Mouse (Mus musculus) liver, adult (tissue): Measurements from ENCODE around the gene Ddx28.

Experiments
- GATA4 ChIP-seq: IDR thresholded peaks from 2 replicates; pipeline ENCODE4 v1.6.1; 2014; ENCODE audit warnings: mild to moderate bottlenecking, low read length; ENCODE audit not compliant: insufficient replicate concordance

The Ddx28 gene

DNA sequence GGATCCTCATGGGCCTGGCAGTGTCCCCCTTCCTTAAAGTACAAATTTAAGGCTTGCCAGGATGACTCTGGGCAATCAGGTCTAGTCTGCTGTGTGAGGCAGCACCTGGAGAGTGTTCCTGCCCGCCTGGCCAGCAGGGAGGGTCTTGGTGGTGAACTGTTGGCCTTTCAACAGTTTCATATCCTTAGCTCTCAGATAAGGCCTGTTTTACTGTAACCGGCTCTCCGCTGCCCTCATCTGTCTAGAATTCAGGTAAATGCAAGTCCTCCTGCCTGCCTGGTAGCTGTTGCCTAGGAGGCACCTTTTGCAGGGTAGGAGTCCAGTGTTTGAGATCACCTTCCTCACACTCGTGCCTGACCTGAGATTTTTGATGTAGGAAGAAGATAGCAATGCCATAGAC, 28.5 kb upstream of the Ddx28 start:
- no peak for TF ChIP-seq GATA4

GRCm38 (mm10) chr8:106039605-106040004, 27.9 kb upstream of the Ddx28 start:
- no peak for TF ChIP-seq GATA4

- no peak for TF ChIP-seq GATA4
These were observed 27.0 kb upstream of the Ddx28 start for GRCm38 (mm10) chr8:106038721-106039120.

GRCm38 (mm10) chr8:106022483-106022882, 10.8 kb upstream of the Ddx28 start:
- no peak for TF ChIP-seq GATA4

- no peak for TF ChIP-seq GATA4
These were observed 6.4 kb upstream of the Ddx28 start for GRCm38 (mm10) chr8:106018039-106018438.

DNA sequence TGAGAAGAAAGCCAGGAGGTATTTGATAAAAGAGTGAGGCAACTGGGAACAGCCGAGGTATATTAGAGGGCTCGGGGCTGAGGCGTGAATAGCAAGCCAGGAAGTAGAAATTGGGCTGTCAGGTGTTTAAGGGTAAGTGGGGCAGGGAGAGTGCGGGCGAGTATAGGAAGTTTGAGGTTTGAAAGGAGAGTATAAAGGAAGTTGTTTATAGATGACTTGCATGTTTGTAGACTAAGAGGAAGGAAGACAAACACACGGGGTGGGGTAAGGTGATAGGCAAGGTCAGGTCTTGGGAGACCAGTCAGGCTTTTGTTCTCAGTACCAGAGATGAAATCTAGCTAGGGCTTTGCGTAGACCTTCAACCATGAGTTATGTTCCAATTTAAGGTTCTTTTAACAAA, 5.4 kb upstream of the Ddx28 start:
- no peak for TF ChIP-seq GATA4

GRCm38 (mm10) chr8:106016284-106016683, 4.6 kb upstream of the Ddx28 start:
- no peak for TF ChIP-seq GATA4

DNA sequence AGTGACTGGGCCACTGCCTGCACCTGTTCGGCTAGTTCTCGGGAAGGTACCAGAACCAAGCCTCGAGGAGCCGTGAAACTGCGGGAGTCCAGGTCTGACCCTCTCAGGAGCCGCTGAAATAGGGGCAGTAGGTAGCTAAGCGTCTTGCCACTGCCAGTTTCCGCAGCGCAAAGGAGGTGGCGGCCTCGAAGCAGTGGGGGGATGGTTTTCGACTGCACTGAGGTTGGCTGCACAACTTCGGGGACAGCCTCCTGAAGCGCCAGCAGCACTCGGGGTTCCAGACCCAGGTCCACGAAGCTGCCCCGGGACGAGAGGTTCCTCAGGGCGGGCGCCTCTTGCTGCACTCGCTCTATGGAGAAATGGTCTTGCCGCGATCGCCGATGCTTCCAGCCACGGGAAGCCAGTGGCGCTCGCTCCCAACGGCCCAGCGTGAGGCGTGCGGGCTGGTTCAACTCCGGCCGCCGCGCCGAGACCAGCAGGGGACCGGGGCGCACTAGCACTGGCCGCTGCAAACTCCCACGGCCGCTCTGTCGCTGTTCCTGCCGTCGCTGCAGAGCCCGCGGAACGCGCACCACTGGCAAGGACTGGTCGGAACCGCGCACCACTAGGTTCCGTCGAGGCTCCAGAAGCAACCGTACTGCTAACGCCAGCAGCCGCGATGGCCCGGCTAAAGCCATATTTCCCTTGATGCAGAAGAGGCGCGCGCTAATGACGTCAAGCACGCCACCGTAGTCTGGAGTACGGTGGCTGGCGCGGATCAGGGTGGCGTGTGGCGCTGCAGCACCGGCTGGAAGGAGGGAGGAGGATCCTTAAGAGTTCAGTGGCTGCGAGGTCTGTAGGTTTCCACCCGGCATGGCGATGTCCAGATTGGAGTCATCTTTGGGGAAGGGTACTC, 687 bp downstream of the Ddx28 start:
- TF ChIP-seq GATA4: no peak

DNA sequence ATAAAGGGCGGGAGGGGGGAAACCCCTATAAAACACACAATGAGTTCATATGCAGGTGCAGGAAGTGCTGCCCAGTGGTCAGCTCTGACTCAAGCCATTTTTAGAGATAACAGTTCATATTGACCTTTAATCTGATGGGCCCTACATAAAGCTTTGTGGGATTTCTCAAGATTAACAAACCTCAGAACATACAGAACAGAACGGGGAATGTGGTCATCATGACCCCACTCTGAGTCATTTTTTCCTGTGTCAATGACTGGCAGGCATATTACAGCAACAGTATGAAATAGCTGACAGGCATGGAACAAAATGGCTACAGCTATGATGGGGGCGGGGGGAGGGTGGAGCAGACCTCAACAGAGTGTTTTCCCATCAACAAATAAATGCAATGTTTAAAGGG, 4.5 kb downstream of the Ddx28 start:
- no peak for TF ChIP-seq GATA4

DNA sequence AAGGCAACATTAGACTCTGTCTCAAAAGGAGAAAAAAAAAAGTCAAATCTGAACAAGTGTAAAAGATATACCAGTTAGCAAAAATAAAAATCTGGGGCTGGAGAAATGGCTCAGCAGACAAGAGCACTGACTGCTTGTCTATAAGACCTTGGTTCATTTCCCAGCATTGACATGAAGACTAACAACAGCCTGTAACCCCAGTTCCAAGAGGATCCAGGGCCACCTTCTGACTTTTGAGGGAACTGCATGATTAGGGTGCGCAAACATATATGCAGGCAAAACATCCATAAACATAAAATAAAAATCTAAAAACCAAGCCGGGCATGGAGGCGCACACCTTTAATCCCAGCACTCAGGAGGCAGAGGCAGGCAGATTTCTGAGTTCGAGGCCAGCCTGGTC, 5.3 kb downstream of the Ddx28 start:
- TF ChIP-seq GATA4: no peak

DNA sequence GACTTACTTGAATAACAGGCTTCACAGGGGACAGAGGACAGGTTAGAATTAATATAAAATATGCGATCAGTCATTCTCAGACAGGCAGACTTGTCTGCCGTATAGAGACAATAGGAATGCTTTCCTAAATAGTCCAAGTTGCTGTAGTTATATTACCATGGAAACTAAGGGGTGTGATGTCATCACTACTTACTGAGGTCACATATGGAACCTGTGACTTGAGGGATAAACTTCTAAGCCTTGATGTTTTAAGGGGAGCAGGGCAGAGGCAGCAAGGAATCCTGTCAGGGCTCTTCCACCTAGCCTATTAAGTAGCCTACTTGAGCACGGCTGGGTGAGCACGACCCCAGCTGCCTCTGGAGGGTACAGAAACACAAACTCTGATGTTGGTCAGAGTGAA, 5.8 kb downstream of the Ddx28 start, which contains the start of gene Dpep2nb:
TSS of gene Dpep2nb (minus strand) at position 101 of the 400 bp plus-strand sequence.
- TF ChIP-seq GATA4: no peak

GRCm38 (mm10) chr8:106004538-106005207, 7.0 kb downstream of the Ddx28 start:
- TF ChIP-seq GATA4: no peak

GRCm38 (mm10) chr8:106001908-106002307, 9.8 kb downstream of the Ddx28 start:
- no peak for TF ChIP-seq GATA4

DNA sequence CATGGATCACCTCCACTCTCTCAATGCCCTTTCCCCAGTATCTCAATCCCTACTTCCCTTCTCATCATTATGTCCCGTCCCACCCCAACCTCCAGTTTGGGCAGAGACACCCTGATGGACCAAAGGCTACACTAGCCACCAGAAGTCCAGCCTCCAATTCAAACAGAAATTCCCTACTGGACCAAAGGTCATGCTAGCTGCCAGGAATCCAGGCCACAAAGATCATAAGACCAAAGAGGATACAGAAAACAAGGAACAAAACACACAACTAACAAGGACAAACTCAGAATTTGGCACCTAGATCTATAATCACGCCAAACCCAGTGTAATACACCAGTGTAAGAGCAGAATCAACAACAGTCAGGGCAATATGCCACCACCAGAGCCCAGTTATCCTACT, 12.7 kb downstream of the Ddx28 start:
- TF ChIP-seq GATA4: no peak

- TF ChIP-seq GATA4: no peak
These were observed 15.3 kb downstream of the Ddx28 start for GRCm38 (mm10) chr8:105996359-105996758.

- no peak for TF ChIP-seq GATA4
These were observed 18.5 kb downstream of the Ddx28 start for GRCm38 (mm10) chr8:105993226-105993625.
